Mouse (Mus musculus): ENCODE data around the gene Lamp2. TPM values are rescaled to one million over a fixed set of nuclear protein-coding genes. Genes with fewer than 3 reads are reported as not detected.
A peak's percentile ranks its signal among the peaks of the same experiment; 100 is the strongest.

The Lamp2 gene
- polyA plus RNA-seq, 1 experiment from 2014 or later, result 250 TPM

- H3K36me3 ChIP-seq (ENCODE audit: insufficient read depth, low read length), result no peaks in the 10 kb centered on the region
- no peak for DNase-seq (ENCODE audit: low spot score)
- H3K4me2 ChIP-seq (replicated peaks; ENCODE audit: low read depth, low read length), result no peak overlapping the region
- H3K9ac ChIP-seq (replicated peaks; ENCODE audit: low read depth), result no peak overlapping the region
- no peaks in the 10 kb centered on the region for H3K27me3 ChIP-seq (replicated peaks; ENCODE audit: insufficient read depth, low read length)
- H3K4me1 ChIP-seq (ENCODE audit: insufficient read depth, low read depth, low read length), result no peaks in the 10 kb centered on the region
- peak overlapping the region; percentile 88 for H3K27ac ChIP-seq (ENCODE audit: low read length)
- 13% methylated on average over 10 of the region's 10 CpGs for WGBS
- H3K9me3 ChIP-seq (ENCODE audit: low read length), result no peaks in the 10 kb centered on the region
- no peak overlapping the region for H3K4me3 ChIP-seq (ENCODE audit: low read depth, low read length)
- TF ChIP-seq EP300 (IDR thresholded peaks at IDR 0.05), result no peak
- TF ChIP-seq CTCF (IDR thresholded peaks at IDR 0.05), result no peak
- ATAC-seq, result peak; percentile 75
These were observed 16.9 kb upstream of the Lamp2 start for GRCm38 (mm10) chrX:38473164-38473536.

GRCm38 (mm10) chrX:38466236-38466635 is 10.0 kb upstream of the Lamp2 start:
- TF ChIP-seq CTCF (IDR thresholded peaks at IDR 0.05), result no peak
- Histone ChIP-seq H3K9ac (replicated peaks; ENCODE audit: low read depth) (no peak overlapping the region), H3K27me3 (replicated peaks; ENCODE audit: insufficient read depth, low read length) (no peaks in the 10 kb centered on the region), H3K36me3 (ENCODE audit: insufficient read depth, low read length) (no peaks in the 10 kb centered on the region), H3K4me3 (ENCODE audit: low read depth, low read length) (no peak overlapping the region), H3K4me1 (ENCODE audit: insufficient read depth, low read depth, low read length) (no peaks in the 10 kb centered on the region), H3K9me3 (ENCODE audit: low read length) (no peaks in the 10 kb centered on the region), H3K27ac (ENCODE audit: low read length) (no peak overlapping the region), H3K4me2 (replicated peaks; ENCODE audit: low read depth, low read length) (no peak overlapping the region)
- no peak for ATAC-seq
- no peak for DNase-seq (ENCODE audit: low spot score)

- H3K27ac ChIP-seq (ENCODE audit: low read length), result no peak overlapping the region
- DNase-seq (ENCODE audit: low spot score) (no peak), ATAC-seq (no peak)
- WGBS, result 87% methylated on average over 2 of the region's 2 CpGs
- H3K9ac ChIP-seq (replicated peaks; ENCODE audit: low read depth), result no peak overlapping the region
- H3K4me1 ChIP-seq (ENCODE audit: insufficient read depth, low read depth, low read length), result no peaks in the 10 kb centered on the region
- H3K9me3 ChIP-seq (ENCODE audit: low read length), result no peaks in the 10 kb centered on the region
- H3K4me2 ChIP-seq (replicated peaks; ENCODE audit: low read depth, low read length), result no peak overlapping the region
- H3K4me3 ChIP-seq (ENCODE audit: low read depth, low read length), result no peak overlapping the region
- no peaks in the 10 kb centered on the region for H3K36me3 ChIP-seq (ENCODE audit: insufficient read depth, low read length)
- TF ChIP-seq CTCF (IDR thresholded peaks at IDR 0.05), result no peak
- H3K27me3 ChIP-seq (replicated peaks; ENCODE audit: insufficient read depth, low read length), result no peaks in the 10 kb centered on the region
These were observed 6.9 kb upstream of the Lamp2 start for GRCm38 (mm10) chrX:38463160-38463559.

- H3K9me3 ChIP-seq (ENCODE audit: low read length), result no peaks in the 10 kb centered on the region
- no peak for ATAC-seq
- WGBS, result 84% methylated on average over 5 of the region's 5 CpGs
These were observed 5.8 kb upstream of the Lamp2 start for GRCm38 (mm10) chrX:38462101-38462500.

GRCm38 (mm10) chrX:38460887-38461286 is 4.6 kb upstream of the Lamp2 start:
- H3K9ac ChIP-seq (replicated peaks; ENCODE audit: low read depth), result no peak overlapping the region
- WGBS, result 30% methylated on average over 3 of the region's 3 CpGs
- H3K4me2 ChIP-seq (replicated peaks; ENCODE audit: low read depth, low read length), result no peak overlapping the region
- peak; percentile 26 for DNase-seq (ENCODE audit: low spot score)
- no peak for TF ChIP-seq EP300 (IDR thresholded peaks at IDR 0.05)
- TF ChIP-seq CTCF (IDR thresholded peaks at IDR 0.05), result no peak
- H3K36me3 ChIP-seq (ENCODE audit: insufficient read depth, low read length), result no peaks in the 10 kb centered on the region
- H3K4me3 ChIP-seq (ENCODE audit: low read depth, low read length), result no peak overlapping the region
- no peaks in the 10 kb centered on the region for H3K9me3 ChIP-seq (ENCODE audit: low read length)
- H3K27ac ChIP-seq (ENCODE audit: low read length), result no peak overlapping the region
- H3K4me1 ChIP-seq (ENCODE audit: insufficient read depth, low read depth, low read length), result no peaks in the 10 kb centered on the region
- ATAC-seq, result no peak
- no peaks in the 10 kb centered on the region for H3K27me3 ChIP-seq (replicated peaks; ENCODE audit: insufficient read depth, low read length)

More at GRCm38 (mm10) chrX:38462101-38462500, 5.8 kb upstream of the Lamp2 start:
- H3K36me3 ChIP-seq (ENCODE audit: insufficient read depth, low read length), result no peaks in the 10 kb centered on the region
- no peak overlapping the region for H3K9ac ChIP-seq (replicated peaks; ENCODE audit: low read depth)
- H3K4me3 ChIP-seq (ENCODE audit: low read depth, low read length), result no peak overlapping the region
- H3K27ac ChIP-seq (ENCODE audit: low read length), result no peak overlapping the region
- DNase-seq (ENCODE audit: low spot score), result no peak
- H3K4me2 ChIP-seq (replicated peaks; ENCODE audit: low read depth, low read length), result no peak overlapping the region
- no peaks in the 10 kb centered on the region for H3K4me1 ChIP-seq (ENCODE audit: insufficient read depth, low read depth, low read length)
- TF ChIP-seq CTCF (IDR thresholded peaks at IDR 0.05), result no peak
- TF ChIP-seq EP300 (IDR thresholded peaks at IDR 0.05), result no peak
- no peaks in the 10 kb centered on the region for H3K27me3 ChIP-seq (replicated peaks; ENCODE audit: insufficient read depth, low read length)

GRCm38 (mm10) chrX:38459076-38459475 is 2.8 kb upstream of the Lamp2 start:
- Histone ChIP-seq H3K27me3 (replicated peaks; ENCODE audit: insufficient read depth, low read length) (no peaks in the 10 kb centered on the region), H3K36me3 (ENCODE audit: insufficient read depth, low read length) (no peaks in the 10 kb centered on the region), H3K4me1 (ENCODE audit: insufficient read depth, low read depth, low read length) (no peaks in the 10 kb centered on the region), H3K9ac (replicated peaks; ENCODE audit: low read depth) (no peak overlapping the region), H3K9me3 (ENCODE audit: low read length) (no peaks in the 10 kb centered on the region), H3K4me3 (ENCODE audit: low read depth, low read length) (no peak overlapping the region), H3K27ac (ENCODE audit: low read length) (no peak overlapping the region), H3K4me2 (replicated peaks; ENCODE audit: low read depth, low read length) (no peak overlapping the region)
- no peak for TF ChIP-seq EP300 (IDR thresholded peaks at IDR 0.05)
- no peak for TF ChIP-seq CTCF (IDR thresholded peaks at IDR 0.05)
- ATAC-seq (no peak), DNase-seq (ENCODE audit: low spot score) (no peak)
- 74% methylated on average over 8 of the region's 8 CpGs for WGBS

- Histone ChIP-seq H3K4me3 (ENCODE audit: low read depth, low read length) (no peak overlapping the region), H3K36me3 (ENCODE audit: insufficient read depth, low read length) (no peaks in the 10 kb centered on the region), H3K4me2 (replicated peaks; ENCODE audit: low read depth, low read length) (no peak overlapping the region), H3K9me3 (ENCODE audit: low read length) (no peaks in the 10 kb centered on the region), H3K27ac (ENCODE audit: low read length) (no peak overlapping the region), H3K27me3 (replicated peaks; ENCODE audit: insufficient read depth, low read length) (no peaks in the 10 kb centered on the region), H3K4me1 (ENCODE audit: insufficient read depth, low read depth, low read length) (no peaks in the 10 kb centered on the region), H3K9ac (replicated peaks; ENCODE audit: low read depth) (no peak overlapping the region)
- WGBS, result 26% methylated on average over 3 of the region's 3 CpGs
- TF ChIP-seq CTCF (IDR thresholded peaks at IDR 0.05) (no peak), EP300 (IDR thresholded peaks at IDR 0.05) (peak; percentile 1; the same call in 1 of the 2 replicates)
- no peak for DNase-seq (ENCODE audit: low spot score)
- ATAC-seq, result no peak
These were observed 367 bp upstream of the Lamp2 start for GRCm38 (mm10) chrX:38456635-38457006.
